Mouse (Mus musculus): ENCODE results near the gene Anapc1. TPM values are rescaled to one million over a fixed set of nuclear protein-coding genes. Genes with fewer than 3 reads are reported as not detected.

Anapc1 gene
- total RNA-seq, 2 experiments from 2014 or later: 39.0 to 46.9 TPM

DNA sequence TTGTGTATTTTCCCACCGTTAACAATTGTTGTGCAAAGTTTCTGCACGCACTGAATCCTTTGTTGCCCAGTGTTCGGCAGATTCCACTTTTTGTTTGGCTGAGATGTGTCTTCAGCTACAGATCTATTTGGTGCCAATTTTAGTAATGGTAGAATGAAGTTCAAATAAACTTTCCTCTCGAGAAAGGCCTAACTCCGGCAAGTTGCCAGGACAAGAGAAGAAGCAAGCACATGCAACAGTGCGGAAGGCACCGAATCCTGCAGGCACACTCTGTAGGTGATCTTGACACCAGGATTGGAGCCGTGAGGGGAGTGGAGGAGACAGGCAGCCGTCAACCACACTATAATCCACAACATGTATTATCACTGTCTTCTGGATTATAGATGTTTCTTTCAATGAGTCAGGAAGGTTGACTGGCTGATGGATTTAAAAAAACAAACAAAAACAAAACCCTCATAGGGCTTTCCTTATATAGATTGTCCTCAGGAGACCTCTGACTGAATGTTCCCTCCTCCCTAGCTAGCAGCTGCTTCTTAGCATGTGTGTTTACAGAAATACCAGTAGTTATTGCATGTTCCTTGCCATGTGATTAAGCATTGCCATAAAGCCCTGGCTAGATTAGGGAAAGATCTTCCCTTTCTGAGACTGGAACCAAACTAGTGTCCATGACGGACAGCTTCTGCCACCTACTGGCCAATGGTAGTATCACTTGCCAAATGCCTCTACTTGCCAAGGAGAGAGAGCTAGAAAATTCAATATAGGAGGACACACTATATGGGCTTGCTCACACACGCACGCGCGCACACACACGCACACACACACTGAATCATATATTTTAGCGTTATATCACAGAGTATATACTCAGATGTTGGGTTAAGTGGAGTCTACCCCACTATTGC is 114.2 kb downstream of the Anapc1 start:
- peak; percentile 85 to 86 for DNase-seq
- intact Hi-C loops (cut with DNase I): loop anchor here (1.0 to 5.0 kb wide), 4 partner anchors 161 to 684 kb away; no protein-coding TSS in a partner anchor

DNA sequence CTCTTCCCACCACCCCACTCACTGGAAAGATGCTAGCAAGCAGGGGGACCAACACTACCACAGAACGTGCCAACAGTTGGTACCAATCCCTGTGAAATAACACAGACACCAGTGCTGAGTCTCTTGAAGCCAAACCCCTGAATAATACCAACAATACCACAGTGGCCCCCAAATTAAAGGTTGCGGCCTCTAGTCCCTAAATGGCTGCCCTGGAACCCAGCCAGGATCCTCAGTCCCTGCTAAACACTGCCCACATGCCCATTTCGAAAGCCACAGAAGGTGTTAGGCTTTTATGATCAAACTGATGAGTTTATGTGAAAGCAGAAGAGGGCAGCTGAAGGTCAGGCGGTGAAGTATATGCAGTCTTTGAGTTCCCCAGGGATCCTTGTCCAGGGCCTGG is 116.2 kb downstream of the Anapc1 start:
- intact Hi-C loops (cut with DNase I): loop anchor here (5.0 kb wide), 1 partner anchor 159 kb away; no protein-coding TSS in a partner anchor
- DNase-seq: no peak

GRCm38 (mm10) chr2:128568490-128568889 is 118.7 kb downstream of the Anapc1 start:
- intact Hi-C loops (cut with DNase I): no loop called here
- no peak for DNase-seq

- no peak for DNase-seq
- intact Hi-C loops (cut with DNase I): no loop called here
Observed at GRCm38 (mm10) chr2:128568018-128568417, 119.2 kb downstream of the Anapc1 start.

DNA sequence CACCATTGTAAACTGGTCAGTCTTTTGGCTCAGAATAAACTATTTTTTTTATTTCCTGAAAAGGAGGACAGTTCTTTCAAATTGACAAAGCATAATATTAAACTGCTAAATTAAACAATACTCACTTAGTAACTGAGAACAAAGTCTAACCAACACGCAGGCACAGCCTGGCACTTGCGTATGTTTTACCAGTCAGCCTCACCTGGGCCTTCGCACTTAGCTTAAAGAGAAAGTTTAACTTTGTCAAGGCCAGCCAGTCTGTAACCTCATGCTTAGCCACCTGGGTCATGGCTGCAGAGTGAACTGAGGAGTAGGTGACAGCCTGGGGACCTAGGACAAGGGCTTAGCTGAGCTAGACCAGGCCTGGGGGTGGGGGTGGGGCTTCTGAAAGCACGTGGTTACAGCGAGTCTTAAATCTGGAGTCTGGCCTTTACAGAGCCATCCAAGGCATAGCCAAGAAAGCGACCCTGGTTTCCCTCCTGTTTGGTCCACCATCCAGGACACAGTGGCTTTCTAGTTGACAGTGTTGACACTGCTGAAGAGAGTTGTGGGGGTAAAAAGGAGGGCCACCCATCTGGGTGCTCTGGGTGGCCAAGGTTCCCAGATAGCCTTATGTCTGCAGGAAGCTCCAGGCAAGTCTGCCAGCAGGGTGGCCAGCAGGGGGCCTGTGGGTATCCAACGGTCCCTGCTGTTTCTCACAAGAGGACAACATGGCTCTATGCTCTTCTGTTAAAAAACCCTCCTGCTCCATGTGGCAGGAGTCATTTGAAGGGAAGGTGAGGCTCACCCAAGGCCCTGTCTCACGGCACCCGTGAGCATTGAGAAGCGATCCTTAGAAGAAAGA is 120.7 kb downstream of the Anapc1 start:
- intact Hi-C loops (cut with DNase I): no loop called here

GRCm38 (mm10) chr2:128565904-128566303 is 121.3 kb downstream of the Anapc1 start:
- no peak for DNase-seq
- intact Hi-C loops (cut with DNase I): no loop called here

More for the DNA sequence above, 120.7 kb downstream of the Anapc1 start:
- no peak for DNase-seq

DNA sequence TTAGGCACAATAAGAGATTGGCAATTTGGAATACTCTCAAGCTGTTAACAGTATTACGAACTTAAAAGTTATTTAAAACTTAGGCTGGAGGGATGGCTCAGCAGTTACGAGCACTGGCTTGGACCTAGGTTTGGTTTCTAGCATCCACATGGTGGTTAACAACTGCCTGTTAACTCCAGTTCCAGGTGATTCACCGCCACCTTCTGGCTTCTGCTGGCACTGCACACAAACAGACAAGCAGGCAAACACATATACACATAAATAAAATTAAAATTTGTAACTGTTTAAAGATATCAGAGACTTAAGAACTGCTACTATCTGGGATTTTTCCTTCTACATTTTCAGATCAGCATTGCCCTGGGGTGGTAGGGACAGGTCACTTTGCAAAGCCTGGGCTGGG is 123.0 kb downstream of the Anapc1 start:
- intact Hi-C loops (cut with DNase I): no loop called here
- no peak for DNase-seq

Other genes starting within 250 kb of the Anapc1 start
- gene Spdye4c, start 96.2 kb downstream of the Anapc1 start, total RNA-seq (2021): not detected
- gene Mertk, start 11.6 kb upstream of the Anapc1 start, total RNA-seq (2021): 1 to 10 TPM; 5.6 to 6.7 TPM
- gene Tmem87b, start 130.7 kb upstream of the Anapc1 start, total RNA-seq (2021): 10 to 100 TPM; 20.2 to 25.1 TPM
- gene Fbln7, start 175.6 kb upstream of the Anapc1 start, total RNA-seq (2021): under 1 TPM; 0.38 to 0.39 TPM

All from heart, postnatal 36 days (tissue).